Mouse (Mus musculus): ENCODE data around the gene Bpifb5. TPM values are rescaled to one million over a fixed set of nuclear protein-coding genes. Genes with fewer than 3 reads are reported as not detected.
A peak's percentile ranks its signal among the peaks of the same experiment; 100 is the strongest.

The Bpifb5 gene
- total RNA-seq, 1 experiment: 0.36 TPM

DNA sequence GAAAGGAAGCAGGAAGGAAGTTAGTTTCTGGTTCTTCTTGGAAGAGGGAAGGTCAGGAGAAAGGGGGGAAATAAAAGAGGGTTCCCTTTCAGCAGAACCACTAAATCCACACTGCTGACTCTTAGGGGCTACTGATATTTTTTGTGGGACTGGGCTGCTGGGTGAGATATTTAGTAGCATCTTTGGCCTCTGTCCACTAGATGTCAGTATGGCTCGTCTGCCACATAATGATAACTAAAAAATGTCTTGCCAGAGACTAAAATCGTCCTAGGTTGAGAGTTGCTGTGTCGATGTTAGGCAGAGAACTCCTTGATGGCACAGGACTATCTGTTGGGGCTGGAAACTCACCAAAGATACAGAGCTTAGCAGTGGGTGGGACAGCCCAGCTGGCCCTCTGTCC lies 14.4 kb upstream of the Bpifb5 start:
- DNase-seq (ENCODE audit: low read depth, low spot score): no peak

DNA sequence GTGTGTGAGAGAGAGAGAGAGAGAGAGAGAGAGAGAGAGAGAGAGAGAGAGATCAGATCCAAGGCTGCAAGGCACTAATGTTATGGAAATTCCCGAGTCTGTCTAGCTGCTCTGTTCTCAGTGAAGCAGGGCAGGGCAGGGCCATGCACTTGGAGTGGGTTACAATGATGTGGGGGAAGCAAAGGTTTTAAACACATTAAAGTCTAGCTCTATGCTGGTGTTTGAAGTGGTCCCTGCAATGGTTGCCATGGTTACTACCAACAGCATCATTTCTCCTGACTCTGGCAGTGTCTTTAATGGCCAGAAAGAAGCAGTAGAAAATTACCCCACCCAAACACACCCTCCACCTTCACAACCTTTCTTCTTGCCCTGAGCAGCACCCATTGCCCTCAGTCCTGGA lies 12.4 kb upstream of the Bpifb5 start:
- Histone ChIP-seq H3K4me1 (ENCODE audit: control insufficient read depth in 2 of 2, insufficient read depth in 2 of 2, low read length in 2 of 2, poor library complexity in 1 of 2) (peaks cover 0 to 2% of the 10 kb centered on the region in 2 experiments; a peak in 1 of 4 replicates), H3K27ac (ENCODE audit: insufficient read depth, low read depth, low read length, poor library complexity, severe bottlenecking) (no peak overlapping the region), H3K36me3 (ENCODE audit: control insufficient read depth, insufficient read depth, low read length, poor library complexity, severe bottlenecking) (no peaks in the 10 kb centered on the region), H3K9me3 (ENCODE audit: control insufficient read depth, insufficient read depth, low read depth, low read length) (no peaks in the 10 kb centered on the region), H3K9ac (ENCODE audit: insufficient read depth, low read depth, low read length, poor library complexity, severe bottlenecking) (no peak overlapping the region), H3K4me3 (ENCODE audit: insufficient read depth in 1 of 2, low read depth in 1 of 2, low read length in 2 of 2, poor library complexity in 1 of 2, severe bottlenecking in 1 of 2) (no peak overlapping the region)
- DNase-seq (ENCODE audit: low read depth, low spot score): no peak
- TF ChIP-seq ZNF384 (IDR thresholded peaks at IDR 0.05; ENCODE audit: low read depth, low read length): no peak
- in situ Hi-C loops (cut with MboI; ENCODE audit: low sequenced_read_pairs in 2 of 2, unreplicated experiment in 2 of 2): no loop called here

More for the DNA sequence above, 14.4 kb upstream of the Bpifb5 start:
- no peak overlapping the region for H3K9ac ChIP-seq (ENCODE audit: insufficient read depth, low read depth, low read length, poor library complexity, severe bottlenecking)
- in situ Hi-C loops (cut with MboI; ENCODE audit: low sequenced_read_pairs in 2 of 2, unreplicated experiment in 2 of 2): no loop called here
- no peaks in the 10 kb centered on the region for H3K4me1 ChIP-seq (ENCODE audit: control insufficient read depth in 2 of 2, insufficient read depth in 2 of 2, low read length in 2 of 2, poor library complexity in 1 of 2)
- H3K27ac ChIP-seq (ENCODE audit: insufficient read depth, low read depth, low read length, poor library complexity, severe bottlenecking): no peak overlapping the region
- TF ChIP-seq HCFC1 (IDR thresholded peaks at IDR 0.05; ENCODE audit: borderline replicate concordance, insufficient read depth, low read length) (no peak), ZC3H11A (IDR thresholded peaks at IDR 0.05; ENCODE audit: borderline replicate concordance, low read depth, low read length) (peak; percentile 48; the same call in 1 of the 2 replicates)
- no peaks in the 10 kb centered on the region for H3K36me3 ChIP-seq (ENCODE audit: control insufficient read depth, insufficient read depth, low read length, poor library complexity, severe bottlenecking)
- no peaks in the 10 kb centered on the region for H3K9me3 ChIP-seq (ENCODE audit: control insufficient read depth, insufficient read depth, low read depth, low read length)
- no peak overlapping the region for H3K4me3 ChIP-seq (ENCODE audit: insufficient read depth in 1 of 2, low read depth in 1 of 2, low read length in 2 of 2, poor library complexity in 1 of 2, severe bottlenecking in 1 of 2)

DNA sequence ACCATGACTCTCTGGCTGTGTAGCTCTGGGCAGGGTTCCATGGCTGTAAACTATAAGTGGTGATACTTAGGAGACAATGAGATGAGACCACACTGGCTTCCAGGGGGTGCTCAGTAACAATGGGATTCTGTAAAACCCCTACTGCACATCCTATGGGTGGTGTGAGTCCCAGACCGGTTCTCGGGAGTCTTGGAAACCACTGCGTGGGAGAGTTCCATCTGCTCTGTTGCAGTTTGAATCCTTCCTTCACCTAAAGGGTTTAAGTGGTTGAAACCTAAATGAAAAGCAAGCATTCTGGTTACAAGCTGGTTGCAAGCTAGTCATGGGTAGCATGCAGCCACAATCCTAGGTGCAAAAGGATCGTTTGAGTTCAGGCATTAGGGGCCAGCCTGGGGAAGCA lies 11.7 kb upstream of the Bpifb5 start:
- TF ChIP-seq ZC3H11A (IDR thresholded peaks at IDR 0.05; ENCODE audit: borderline replicate concordance, low read depth, low read length) (no peak), ZNF384 (IDR thresholded peaks at IDR 0.05; ENCODE audit: low read depth, low read length) (no peak), HCFC1 (IDR thresholded peaks at IDR 0.05; ENCODE audit: borderline replicate concordance, insufficient read depth, low read length) (no peak)
- in situ Hi-C loops (cut with MboI; ENCODE audit: low sequenced_read_pairs in 2 of 2, unreplicated experiment in 2 of 2): no loop called here
- peaks cover 0 to 2% of the 10 kb centered on the region in 2 experiments; a peak in 1 of 4 replicates for H3K4me1 ChIP-seq (ENCODE audit: control insufficient read depth in 2 of 2, insufficient read depth in 2 of 2, low read length in 2 of 2, poor library complexity in 1 of 2)
- no peaks in the 10 kb centered on the region for H3K36me3 ChIP-seq (ENCODE audit: control insufficient read depth, insufficient read depth, low read length, poor library complexity, severe bottlenecking)
- H3K9ac ChIP-seq (ENCODE audit: insufficient read depth, low read depth, low read length, poor library complexity, severe bottlenecking): no peak overlapping the region
- no peak overlapping the region for H3K4me3 ChIP-seq (ENCODE audit: insufficient read depth in 1 of 2, low read depth in 1 of 2, low read length in 2 of 2, poor library complexity in 1 of 2, severe bottlenecking in 1 of 2)
- no peaks in the 10 kb centered on the region for H3K9me3 ChIP-seq (ENCODE audit: control insufficient read depth, insufficient read depth, low read depth, low read length)
- DNase-seq (ENCODE audit: low read depth, low spot score): no peak
- H3K27ac ChIP-seq (ENCODE audit: insufficient read depth, low read depth, low read length, poor library complexity, severe bottlenecking): no peak overlapping the region

DNA sequence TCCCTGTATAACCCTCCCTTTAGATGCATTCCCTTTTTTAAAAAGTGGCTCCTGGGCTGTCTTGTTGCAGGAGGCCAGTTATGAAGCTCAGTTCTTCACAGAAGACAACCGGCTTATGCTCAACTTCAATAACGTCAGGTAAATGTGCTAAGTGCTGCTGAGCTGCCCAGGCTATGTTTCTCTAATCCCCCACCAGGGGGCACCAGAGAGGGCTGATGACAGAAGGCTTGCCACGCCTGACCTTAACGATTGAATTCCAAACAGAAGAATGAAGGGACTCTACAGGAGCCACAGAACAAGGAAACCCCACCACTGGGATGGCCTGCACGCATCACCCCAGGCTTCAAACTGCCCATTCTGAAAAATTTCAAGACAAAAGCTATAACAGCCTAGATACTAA lies 8.4 kb upstream of the Bpifb5 start:
- Histone ChIP-seq H3K4me1 (ENCODE audit: control insufficient read depth in 2 of 2, insufficient read depth in 2 of 2, low read length in 2 of 2, poor library complexity in 1 of 2) (peaks cover 0 to 2% of the 10 kb centered on the region in 2 experiments; a peak in 1 of 4 replicates), H3K9ac (ENCODE audit: insufficient read depth, low read depth, low read length, poor library complexity, severe bottlenecking) (no peak overlapping the region), H3K36me3 (ENCODE audit: control insufficient read depth, insufficient read depth, low read length, poor library complexity, severe bottlenecking) (no peaks in the 10 kb centered on the region), H3K9me3 (ENCODE audit: control insufficient read depth, insufficient read depth, low read depth, low read length) (no peaks in the 10 kb centered on the region), H3K4me3 (ENCODE audit: insufficient read depth in 1 of 2, low read depth in 1 of 2, low read length in 2 of 2, poor library complexity in 1 of 2, severe bottlenecking in 1 of 2) (no peak overlapping the region), H3K27ac (ENCODE audit: insufficient read depth, low read depth, low read length, poor library complexity, severe bottlenecking) (no peak overlapping the region)
- peak; percentile 92 for DNase-seq (ENCODE audit: low read depth, low spot score)
- in situ Hi-C loops (cut with MboI; ENCODE audit: low sequenced_read_pairs in 2 of 2, unreplicated experiment in 2 of 2): no loop called here
- TF ChIP-seq ZC3H11A (IDR thresholded peaks at IDR 0.05; ENCODE audit: borderline replicate concordance, low read depth, low read length): peak; percentile 15; the same call in 1 of the 2 replicates
- TF ChIP-seq ZNF384 (IDR thresholded peaks at IDR 0.05; ENCODE audit: low read depth, low read length): no peak

DNA sequence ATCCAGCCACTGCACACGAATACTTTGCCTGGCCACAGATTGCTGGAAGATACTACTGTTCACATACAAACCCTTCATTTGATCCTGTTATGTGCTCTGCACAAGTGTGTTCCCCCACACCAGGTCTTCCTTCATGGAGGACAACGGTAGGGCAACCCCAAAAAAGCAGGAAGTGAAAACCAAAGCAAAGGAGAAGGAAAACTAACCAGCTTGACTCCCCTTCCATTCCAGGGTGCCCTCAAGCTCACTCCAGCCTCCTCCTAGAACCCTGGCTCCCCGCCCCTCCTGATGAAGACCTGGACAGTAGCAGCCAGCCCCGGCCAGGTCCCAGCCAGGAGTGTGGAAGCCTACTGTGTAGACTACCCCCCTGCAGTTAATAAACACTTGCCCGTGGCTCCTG lies 3.6 kb upstream of the Bpifb5 start:
- H3K27ac ChIP-seq (ENCODE audit: insufficient read depth, low read depth, low read length, poor library complexity, severe bottlenecking): no peak overlapping the region
- in situ Hi-C loops (cut with MboI; ENCODE audit: low sequenced_read_pairs in 2 of 2, unreplicated experiment in 2 of 2): no loop called here

More for the DNA sequence above, 3.6 kb upstream of the Bpifb5 start:
- H3K9me3 ChIP-seq (ENCODE audit: control insufficient read depth, insufficient read depth, low read depth, low read length): no peaks in the 10 kb centered on the region
- no peaks in the 10 kb centered on the region for H3K36me3 ChIP-seq (ENCODE audit: control insufficient read depth, insufficient read depth, low read length, poor library complexity, severe bottlenecking)
- TF ChIP-seq ZNF384 (IDR thresholded peaks at IDR 0.05; ENCODE audit: low read depth, low read length) (no peak), ZC3H11A (IDR thresholded peaks at IDR 0.05; ENCODE audit: borderline replicate concordance, low read depth, low read length) (no peak), HCFC1 (IDR thresholded peaks at IDR 0.05; ENCODE audit: borderline replicate concordance, insufficient read depth, low read length) (no peak), MAFK (IDR thresholded peaks at IDR 0.05; ENCODE audit: insufficient read depth, low read depth, low read length) (no peak), CHD2 (IDR thresholded peaks at IDR 0.05; ENCODE audit: low read depth, low read length) (no peak)
- no peak overlapping the region for H3K9ac ChIP-seq (ENCODE audit: insufficient read depth, low read depth, low read length, poor library complexity, severe bottlenecking)
- no peak overlapping the region for H3K4me3 ChIP-seq (ENCODE audit: insufficient read depth in 1 of 2, low read depth in 1 of 2, low read length in 2 of 2, poor library complexity in 1 of 2, severe bottlenecking in 1 of 2)
- H3K4me1 ChIP-seq (ENCODE audit: control insufficient read depth in 2 of 2, insufficient read depth in 2 of 2, low read length in 2 of 2, poor library complexity in 1 of 2): peaks cover 0 to 13% of the 10 kb centered on the region in 2 experiments; a peak in 3 of 4 replicates
- DNase-seq (ENCODE audit: low read depth, low spot score): no peak

Data from ES-E14 (cell line).